Mouse (Mus musculus): ENCODE data around the gene Ccl5. TPM values are rescaled to one million over a fixed set of nuclear protein-coding genes. Genes with fewer than 3 reads are reported as not detected.

Gene Ccl5
- total and polyA plus RNA-seq, 2 experiments from 2014 or later: 1.1 TPM; not detected in 1

DNA sequence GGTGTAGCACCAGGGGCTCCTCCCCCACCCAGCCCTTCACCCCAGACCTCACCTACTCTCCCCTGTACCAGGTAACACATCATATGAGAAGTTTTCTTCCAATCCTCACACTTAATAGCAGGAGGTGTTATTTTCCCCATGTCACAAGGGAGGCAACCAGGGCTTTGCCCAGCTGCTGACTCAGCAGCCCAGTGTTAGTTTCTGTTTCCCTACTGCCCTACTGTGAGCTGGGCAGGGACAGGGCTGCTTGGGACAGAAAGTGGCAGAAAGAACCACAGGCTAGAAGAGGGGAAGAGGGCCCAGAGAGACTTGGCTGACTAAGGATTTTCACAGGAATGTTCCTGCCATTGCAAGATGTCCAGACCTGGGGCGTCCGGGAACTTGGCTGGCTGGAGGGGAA is 10.6 kb upstream of the Ccl5 start:
- DNase-seq (no peak), ATAC-seq (no peak)
- Histone ChIP-seq H3K4me2 (ENCODE audit: low read depth) (no peak overlapping the region), H3K36me3 (ENCODE audit: insufficient read depth) (no peaks in the 10 kb centered on the region), H3K9ac (no peak overlapping the region), H3K27ac (ENCODE audit: low read depth, low read length) (no peak overlapping the region), H3K4me1 (ENCODE audit: insufficient read depth) (no peaks in the 10 kb centered on the region), H3K27me3 (ENCODE audit: insufficient read depth, low read length) (no peaks in the 10 kb centered on the region), H3K4me3 (ENCODE audit: low read depth, low read length) (no peak overlapping the region), H3K9me3 (ENCODE audit: low read length) (no peaks in the 10 kb centered on the region)
- WGBS: 89% methylated on average over 2 of the region's 2 CpGs
- no peak for TF ChIP-seq CTCF (IDR thresholded peaks at IDR 0.05; ENCODE audit: low read depth)

DNA sequence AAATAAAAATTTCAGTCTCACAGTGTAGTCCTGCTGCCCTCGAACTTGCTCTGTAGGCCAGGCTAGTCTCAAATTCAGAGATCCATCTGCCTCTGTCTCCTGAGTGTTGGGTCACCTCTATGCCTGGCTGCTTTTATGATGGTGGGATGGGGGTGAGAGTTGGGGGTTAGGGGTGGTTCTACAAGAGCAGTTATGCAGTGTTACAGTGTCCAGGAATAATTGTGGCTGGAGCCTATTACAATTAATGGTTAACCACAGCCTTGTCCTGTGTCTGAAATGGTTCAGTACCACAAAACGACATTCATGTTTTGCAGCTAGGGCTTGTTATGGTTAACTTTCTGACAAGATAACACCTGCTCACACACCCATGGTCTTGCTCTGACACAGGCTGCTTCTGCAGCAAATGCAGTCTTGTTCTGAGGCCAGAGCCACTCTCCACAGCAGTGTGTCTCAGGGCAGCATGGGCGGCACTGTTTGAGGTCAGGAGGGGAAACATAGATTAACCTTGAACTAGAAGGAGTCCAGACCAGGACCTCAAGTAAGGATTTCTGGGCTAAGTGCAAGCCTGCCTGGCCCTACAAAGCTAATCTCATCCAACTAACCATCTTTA is 8.5 kb upstream of the Ccl5 start:
- Histone ChIP-seq H3K9ac (no peak overlapping the region), H3K4me3 (ENCODE audit: low read depth, low read length) (no peak overlapping the region), H3K27ac (ENCODE audit: low read depth, low read length) (no peak overlapping the region), H3K4me1 (ENCODE audit: insufficient read depth) (0 out of 2 replicates have a peak, but pooled peaks cover 2% of the 10 kb centered on the region), H3K36me3 (ENCODE audit: insufficient read depth) (no peaks in the 10 kb centered on the region), H3K9me3 (ENCODE audit: low read length) (no peaks in the 10 kb centered on the region), H3K27me3 (ENCODE audit: insufficient read depth, low read length) (no peaks in the 10 kb centered on the region), H3K4me2 (ENCODE audit: low read depth) (no peak overlapping the region)
- no peak for DNase-seq
- WGBS: 86% methylated on average over 3 of the region's 3 CpGs
- ATAC-seq: no peak
- no peak for TF ChIP-seq CTCF (IDR thresholded peaks at IDR 0.05; ENCODE audit: low read depth)

GRCm38 (mm10) chr11:83536831-83537230 is 6.5 kb upstream of the Ccl5 start:
- H3K4me2 ChIP-seq (ENCODE audit: low read depth): no peak overlapping the region
- no peaks in the 10 kb centered on the region for H3K9me3 ChIP-seq (ENCODE audit: low read length)
- H3K36me3 ChIP-seq (ENCODE audit: insufficient read depth): no peaks in the 10 kb centered on the region
- TF ChIP-seq CTCF (IDR thresholded peaks at IDR 0.05; ENCODE audit: low read depth): no peak
- H3K27me3 ChIP-seq (ENCODE audit: insufficient read depth, low read length): no peaks in the 10 kb centered on the region
- 89% methylated on average over 3 of the region's 3 CpGs for WGBS
- no peak overlapping the region for H3K27ac ChIP-seq (ENCODE audit: low read depth, low read length)
- H3K4me1 ChIP-seq (ENCODE audit: insufficient read depth): 0 out of 2 replicates have a peak, but pooled peaks cover 2% of the 10 kb centered on the region
- DNase-seq: no peak
- ATAC-seq: no peak
- H3K9ac ChIP-seq: no peak overlapping the region
- H3K4me3 ChIP-seq (ENCODE audit: low read depth, low read length): no peak overlapping the region

GRCm38 (mm10) chr11:83534609-83535423 is 4.5 kb upstream of the Ccl5 start:
- H3K27ac ChIP-seq (ENCODE audit: low read depth, low read length): no peak overlapping the region
- DNase-seq (peak; percentile 82), ATAC-seq (peak; percentile 29; the same call in 1 of the 2 replicates)
- H3K4me3 ChIP-seq (ENCODE audit: low read depth, low read length): no peak overlapping the region
- H3K27me3 ChIP-seq (ENCODE audit: insufficient read depth, low read length): no peaks in the 10 kb centered on the region
- H3K9me3 ChIP-seq (ENCODE audit: low read length): no peaks in the 10 kb centered on the region
- H3K4me2 ChIP-seq (ENCODE audit: low read depth): peak overlapping the region; percentile 23
- H3K9ac ChIP-seq: no peak overlapping the region
- H3K4me1 ChIP-seq (ENCODE audit: insufficient read depth): 0 out of 2 replicates have a peak, but pooled peaks cover 2% of the 10 kb centered on the region
- no peaks in the 10 kb centered on the region for H3K36me3 ChIP-seq (ENCODE audit: insufficient read depth)
- TF ChIP-seq CTCF (IDR thresholded peaks at IDR 0.05; ENCODE audit: low read depth): no peak
- 41% methylated on average over 13 of the region's 13 CpGs for WGBS

- peak overlapping the region; percentile 23; the same call in 1 of the 2 replicates for H3K4me2 ChIP-seq (ENCODE audit: low read depth)
Measured at GRCm38 (mm10) chr11:83534143-83534542, 3.8 kb upstream of the Ccl5 start.

GRCm38 (mm10) chr11:83533192-83533591 is 2.9 kb upstream of the Ccl5 start:
- no peak for DNase-seq
- Histone ChIP-seq H3K36me3 (ENCODE audit: insufficient read depth) (no peaks in the 10 kb centered on the region), H3K4me3 (ENCODE audit: low read depth, low read length) (no peak overlapping the region), H3K9me3 (ENCODE audit: low read length) (no peaks in the 10 kb centered on the region), H3K9ac (no peak overlapping the region), H3K4me2 (ENCODE audit: low read depth) (no peak overlapping the region), H3K4me1 (ENCODE audit: insufficient read depth) (0 out of 2 replicates have a peak, but pooled peaks cover 2% of the 10 kb centered on the region), H3K27me3 (ENCODE audit: insufficient read depth, low read length) (no peaks in the 10 kb centered on the region), H3K27ac (ENCODE audit: low read depth, low read length) (no peak overlapping the region)
- ATAC-seq: no peak
- no peak for TF ChIP-seq CTCF (IDR thresholded peaks at IDR 0.05; ENCODE audit: low read depth)
- WGBS: 97% methylated on average over 1 of the region's 1 CpGs

More at GRCm38 (mm10) chr11:83534143-83534542, 3.8 kb upstream of the Ccl5 start:
- no peak overlapping the region for H3K9ac ChIP-seq
- H3K9me3 ChIP-seq (ENCODE audit: low read length): no peaks in the 10 kb centered on the region
- no peaks in the 10 kb centered on the region for H3K27me3 ChIP-seq (ENCODE audit: insufficient read depth, low read length)
- DNase-seq (no peak), ATAC-seq (no peak)
- no peaks in the 10 kb centered on the region for H3K36me3 ChIP-seq (ENCODE audit: insufficient read depth)
- H3K27ac ChIP-seq (ENCODE audit: low read depth, low read length): no peak overlapping the region
- WGBS: 78% methylated on average over 8 of the region's 8 CpGs
- H3K4me1 ChIP-seq (ENCODE audit: insufficient read depth): 0 out of 2 replicates have a peak, but pooled peaks cover 2% of the 10 kb centered on the region
- TF ChIP-seq CTCF (IDR thresholded peaks at IDR 0.05; ENCODE audit: low read depth): no peak
- H3K4me3 ChIP-seq (ENCODE audit: low read depth, low read length): no peak overlapping the region

- H3K9ac ChIP-seq: no peak overlapping the region
- no peak for TF ChIP-seq CTCF (IDR thresholded peaks at IDR 0.05; ENCODE audit: low read depth)
- no peaks in the 10 kb centered on the region for H3K9me3 ChIP-seq (ENCODE audit: low read length)
- DNase-seq (no peak), ATAC-seq (no peak)
- 70% methylated on average over 12 of the region's 12 CpGs for WGBS
- no peaks in the 10 kb centered on the region for H3K27me3 ChIP-seq (ENCODE audit: insufficient read depth, low read length)
- H3K27ac ChIP-seq (ENCODE audit: low read depth, low read length): no peak overlapping the region
- H3K4me1 ChIP-seq (ENCODE audit: insufficient read depth): no peaks in the 10 kb centered on the region
- no peak overlapping the region for H3K4me2 ChIP-seq (ENCODE audit: low read depth)
- no peak overlapping the region for H3K4me3 ChIP-seq (ENCODE audit: low read depth, low read length)
- H3K36me3 ChIP-seq (ENCODE audit: insufficient read depth): no peaks in the 10 kb centered on the region
Measured at GRCm38 (mm10) chr11:83529024-83529423, 1.3 kb downstream of the Ccl5 start.
